Comparison of ENCODE assay signal across 8 mouse cellular contexts in genomic region chr13:52236105-52236504, GRCm38 (mm10).
A peak's percentile ranks its signal among the peaks of the same experiment; 100 is the strongest.
DNase-seq lines count a peak whose midpoint lies in the region; ATAC-seq lines count a peak whose summit lies in the region.

No protein-coding gene starts in this region.

- no peaks in the 10 kb centered on the region for H3K9me3 ChIP-seq in midbrain, embryonic 16.5 days (replicated peaks; ENCODE audit: control insufficient read depth, low read length, poor library complexity, severe bottlenecking)
- H3K9me3 ChIP-seq in midbrain, embryonic 11.5 days (ENCODE audit: control insufficient read depth, low read length), result no peaks in the 10 kb centered on the region
- H3K9me3 ChIP-seq in heart, embryonic 16.5 days (replicated peaks; ENCODE audit: control insufficient read depth, low read length), result no peaks in the 10 kb centered on the region; the same call in 1 of the 2 replicates
- no peaks in the 10 kb centered on the region for H3K9me3 ChIP-seq in liver, embryonic 15.5 days (replicated peaks)

- H3K27ac ChIP-seq in midbrain, embryonic 16.5 days (ENCODE audit: low read length), result no peak overlapping the region
- no peak overlapping the region for H3K27ac ChIP-seq in midbrain, embryonic 11.5 days (ENCODE audit: low read depth, low read length)
- peak overlapping the region; percentile 34; the same call in 1 of the 2 replicates for H3K27ac ChIP-seq in heart, embryonic 16.5 days (ENCODE audit: low read length)
- H3K27ac ChIP-seq in liver, embryonic 15.5 days (replicated peaks), result no peak overlapping the region

- no peak overlapping the region for H3K4me3 ChIP-seq in midbrain, embryonic 16.5 days (ENCODE audit: low read depth, low read length)
- H3K4me3 ChIP-seq in midbrain, embryonic 11.5 days (ENCODE audit: low read depth, low read length), result no peak overlapping the region
- peak overlapping the region; percentile 25 for H3K4me3 ChIP-seq in heart, embryonic 16.5 days (ENCODE audit: low read length)
- H3K4me3 ChIP-seq in liver, embryonic 15.5 days (replicated peaks), result no peak overlapping the region

- DNase-seq in midbrain, embryonic 11.5 days (ENCODE audit: low spot score, missing footprints), result no peak
- peak; percentile 77 for DNase-seq in brain, adult 2 months (ENCODE audit: low read depth, low spot score)
- DNase-seq in cerebellum, adult 9-11 months, result no peak
- DNase-seq in spleen, postnatal 36 days (ENCODE audit: low spot score in 2 of 2), result no peak
- no peak for DNase-seq in cerebellum, postnatal 10 days

- H3K36me3 ChIP-seq in midbrain, embryonic 16.5 days (ENCODE audit: control insufficient read depth, insufficient read depth, low read length), result no peaks in the 10 kb centered on the region
- no peaks in the 10 kb centered on the region for H3K36me3 ChIP-seq in midbrain, embryonic 11.5 days (ENCODE audit: control insufficient read depth, insufficient read depth, low read length)
- no peaks in the 10 kb centered on the region for H3K36me3 ChIP-seq in heart, embryonic 16.5 days (ENCODE audit: control insufficient read depth, insufficient read depth)
- H3K36me3 ChIP-seq in liver, embryonic 15.5 days (replicated peaks), result no peaks in the 10 kb centered on the region

- H3K4me2 ChIP-seq in midbrain, embryonic 16.5 days (ENCODE audit: low read length), result 0 out of 2 replicates have a peak overlapping the region, but pooled peaks have one; percentile 12
- no peak overlapping the region for H3K4me2 ChIP-seq in midbrain, embryonic 11.5 days
- peak overlapping the region; percentile 54 for H3K4me2 ChIP-seq in heart, embryonic 16.5 days (ENCODE audit: low read depth, low read length)
- H3K4me2 ChIP-seq in liver, embryonic 15.5 days, result peak overlapping the region; percentile 19

- no peaks in the 10 kb centered on the region for H3K27me3 ChIP-seq in midbrain, embryonic 16.5 days (ENCODE audit: control insufficient read depth, insufficient read depth, low read depth, low read length)
- H3K27me3 ChIP-seq in midbrain, embryonic 11.5 days (ENCODE audit: control insufficient read depth, insufficient read depth, low read length), result no peaks in the 10 kb centered on the region
- H3K27me3 ChIP-seq in heart, embryonic 16.5 days (ENCODE audit: control insufficient read depth, insufficient read depth, low read length), result no peaks in the 10 kb centered on the region
- no peaks in the 10 kb centered on the region for H3K27me3 ChIP-seq in liver, embryonic 15.5 days

- WGBS in midbrain, embryonic 16.5 days, result 55% methylated on average over 10 of the region's 10 CpGs
- WGBS in midbrain, embryonic 11.5 days, result 71% methylated on average over 10 of the region's 10 CpGs
- 19% methylated on average over 10 of the region's 10 CpGs for WGBS in heart, embryonic 16.5 days
- 12% methylated on average over 10 of the region's 10 CpGs for WGBS in liver, embryonic 15.5 days (ENCODE audit: insufficient replicate concordance)

- no peak overlapping the region for H3K9ac ChIP-seq in midbrain, embryonic 16.5 days (ENCODE audit: low read depth, low read length)
- H3K9ac ChIP-seq in midbrain, embryonic 11.5 days (ENCODE audit: low read length), result no peak overlapping the region
- H3K9ac ChIP-seq in heart, embryonic 16.5 days (ENCODE audit: low read length), result peak overlapping the region; percentile 26; the same call in 1 of the 2 replicates
- H3K9ac ChIP-seq in liver, embryonic 15.5 days, result no peak overlapping the region

- ATAC-seq in midbrain, embryonic 16.5 days, result no peak
- no peak for ATAC-seq in midbrain, embryonic 11.5 days (ENCODE audit: low FRiP score)
- ATAC-seq in heart, embryonic 16.5 days (replicated peaks; ENCODE audit: extremely low read depth, insufficient read depth, low FRiP score), result peak; percentile 41
- peak; percentile 37; the same call in 1 of the 2 replicates for ATAC-seq in liver, embryonic 15.5 days (ENCODE audit: insufficient read depth)

- peaks cover 5% of the 10 kb centered on the region; the same call in 1 of the 2 replicates for H3K4me1 ChIP-seq in midbrain, embryonic 16.5 days (ENCODE audit: control insufficient read depth, insufficient read depth, low read length)
- H3K4me1 ChIP-seq in midbrain, embryonic 11.5 days (ENCODE audit: control insufficient read depth, insufficient read depth, low read length), result no peaks in the 10 kb centered on the region
- H3K4me1 ChIP-seq in heart, embryonic 16.5 days (ENCODE audit: control insufficient read depth, insufficient read depth, low read length), result peaks cover 10% of the 10 kb centered on the region
- H3K4me1 ChIP-seq in liver, embryonic 15.5 days (replicated peaks), result 0 out of 2 replicates have a peak, but pooled peaks cover 6% of the 10 kb centered on the region

Comparison
In these comparisons a context has a peak if more than half of its experiments do, and no peak if none do; other contexts are left out.
1. ATAC-seq: peak in heart, embryonic 16.5 days (single experiment) and liver, embryonic 15.5 days (single experiment); none in midbrain, embryonic 16.5 days (single experiment) and midbrain, embryonic 11.5 days (single experiment).